Mouse (Mus musculus) heart, embryonic 13.5 days (tissue): ENCODE data around the gene Txndc5. TPM values are rescaled to one million over a fixed set of nuclear protein-coding genes. Genes with fewer than 3 reads are reported as not detected.

Experiments
- ATAC-seq: fragments of 200-750 bp; cut with Nextera tagmentation; 2 replicates; pipeline ENCODE4 v1.8.0; 2017; ENCODE audit warnings: moderate TSS enrichment; ENCODE audit not compliant: insufficient number of reproducible peaks, low FRiP score, low TSS enrichment; ENCODE audit errors: extremely low read depth
- H3K27ac ChIP-seq: fragments of 300-500 bp; sonication (generic); replicated peaks from 2 replicates; pipeline ENCODE4 v1.5.1; 2015; ENCODE audit warnings: moderate library complexity, mild to moderate bottlenecking, inconsistent platforms
- H3K27me3 ChIP-seq: fragments of 300-500 bp; sonication (generic); replicated peaks from 2 replicates; pipeline ENCODE4 v1.6.1; 2015; ENCODE audit warnings: mild to moderate bottlenecking, inconsistent platforms
- H3K36me3 ChIP-seq: fragments of 300-500 bp; sonication (generic); 2 replicates; pipeline ENCODE4 v1.6.1; 2015; ENCODE audit warnings: mild to moderate bottlenecking, inconsistent platforms
- H3K4me1 ChIP-seq: fragments of 300-500 bp; sonication (generic); 2 replicates; pipeline ENCODE4 v1.6.1; 2015; ENCODE audit warnings: inconsistent platforms
- H3K4me2 ChIP-seq: fragments of 300-500 bp; sonication (generic); 2 replicates; pipeline ENCODE4 v1.6.1; 2015; ENCODE audit warnings: inconsistent platforms, mild to moderate bottlenecking, moderate library complexity
- H3K4me3 ChIP-seq: fragments of 300-500 bp; sonication (generic); 2 replicates; pipeline ENCODE4 v1.5.1; 2015; ENCODE audit warnings: moderate library complexity, mild to moderate bottlenecking, inconsistent platforms
- H3K9ac ChIP-seq: fragments of 300-500 bp; sonication (generic); 2 replicates; pipeline ENCODE4 v1.6.1; 2015; ENCODE audit warnings: inconsistent platforms, mild to moderate bottlenecking, moderate library complexity
- H3K9me3 ChIP-seq: fragments of 300-500 bp; sonication (generic); 2 replicates; pipeline ENCODE4 v1.6.1; 2016; ENCODE audit warnings: inconsistent platforms
- WGBS: fragments of 180-500 bp; shearing (Covaris S2); methylation state at CpG from one replicate; pipeline ENCODE4 v1.1.7; 2015; ENCODE audit warnings: mixed read lengths; 5-methylcytosine and 5-hydroxymethylcytosine counted together
- polyA plus RNA-seq: library from polyadenylated mRNA; unstranded; fragments of >200 nt; fragmentation: Nextera tagmentation; extraction: Ambion mirVana; gene quantifications from 2 replicates; pipeline ENCODE4 v1.2.1, GENCODE M21; 2015

Txndc5 gene
- polyA plus RNA-seq, 1 experiment from 2014 or later = 200 TPM

DNA sequence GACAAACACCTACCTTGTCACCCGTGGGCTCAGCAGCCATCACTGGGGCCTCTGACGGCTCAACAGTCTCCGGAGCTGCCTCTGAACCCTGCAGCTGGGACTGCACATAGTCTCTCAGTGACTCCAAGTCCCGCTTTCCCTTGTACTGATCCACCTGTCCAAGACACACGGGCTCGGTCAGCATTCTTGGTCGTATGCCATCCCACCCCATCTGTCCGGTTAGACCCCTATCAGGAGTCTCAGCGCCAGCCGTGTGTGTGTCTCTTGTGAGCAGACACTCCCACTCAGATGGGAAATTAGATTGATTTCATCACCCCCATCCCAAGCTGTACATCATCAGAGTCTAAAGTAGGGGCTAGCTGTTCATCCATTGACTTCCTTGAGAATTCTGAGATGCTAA lies 21.7 kb downstream of the Txndc5 start:
- Histone ChIP-seq H3K4me1 (peaks cover 17% of the 10 kb centered on the region), H3K9me3 (no peaks in the 10 kb centered on the region), H3K27ac (no peak overlapping the region), H3K4me3 (no peak overlapping the region), H3K4me2 (no peak overlapping the region), H3K9ac (no peak overlapping the region), H3K27me3 (no peaks in the 10 kb centered on the region), H3K36me3 (peaks cover 98% of the 10 kb centered on the region)
- ATAC-seq = no peak
- 84% methylated on average over 10 of the region's 10 CpGs for WGBS

DNA sequence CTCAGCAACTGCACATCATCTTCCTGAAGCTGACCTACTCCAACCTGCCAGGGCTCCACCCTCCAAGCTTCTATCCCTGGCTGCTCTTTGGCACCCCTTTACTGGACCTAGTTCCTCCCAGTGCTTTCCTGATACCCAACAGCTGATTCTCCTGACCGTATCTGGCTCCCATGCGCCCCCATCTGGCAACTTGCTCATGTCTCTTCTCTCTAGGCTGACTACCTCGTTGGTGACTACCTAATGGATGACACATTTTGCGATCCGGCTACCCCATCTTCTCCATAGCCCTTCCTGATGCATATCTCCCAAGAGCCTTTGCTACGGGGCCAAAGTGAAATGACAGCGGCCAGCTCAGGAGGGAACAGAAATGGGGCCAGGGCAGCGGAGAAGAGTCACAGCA lies 22.3 kb downstream of the Txndc5 start:
- no peak overlapping the region for H3K27ac ChIP-seq
- peaks cover 17% of the 10 kb centered on the region for H3K4me1 ChIP-seq
- H3K4me2 ChIP-seq = no peak overlapping the region
- no peak overlapping the region for H3K9ac ChIP-seq
- ATAC-seq = no peak
- H3K9me3 ChIP-seq = no peaks in the 10 kb centered on the region
- no peaks in the 10 kb centered on the region for H3K27me3 ChIP-seq
- peaks cover 98% of the 10 kb centered on the region for H3K36me3 ChIP-seq
- H3K4me3 ChIP-seq = no peak overlapping the region
- 73% methylated on average over 8 of the region's 8 CpGs for WGBS

DNA sequence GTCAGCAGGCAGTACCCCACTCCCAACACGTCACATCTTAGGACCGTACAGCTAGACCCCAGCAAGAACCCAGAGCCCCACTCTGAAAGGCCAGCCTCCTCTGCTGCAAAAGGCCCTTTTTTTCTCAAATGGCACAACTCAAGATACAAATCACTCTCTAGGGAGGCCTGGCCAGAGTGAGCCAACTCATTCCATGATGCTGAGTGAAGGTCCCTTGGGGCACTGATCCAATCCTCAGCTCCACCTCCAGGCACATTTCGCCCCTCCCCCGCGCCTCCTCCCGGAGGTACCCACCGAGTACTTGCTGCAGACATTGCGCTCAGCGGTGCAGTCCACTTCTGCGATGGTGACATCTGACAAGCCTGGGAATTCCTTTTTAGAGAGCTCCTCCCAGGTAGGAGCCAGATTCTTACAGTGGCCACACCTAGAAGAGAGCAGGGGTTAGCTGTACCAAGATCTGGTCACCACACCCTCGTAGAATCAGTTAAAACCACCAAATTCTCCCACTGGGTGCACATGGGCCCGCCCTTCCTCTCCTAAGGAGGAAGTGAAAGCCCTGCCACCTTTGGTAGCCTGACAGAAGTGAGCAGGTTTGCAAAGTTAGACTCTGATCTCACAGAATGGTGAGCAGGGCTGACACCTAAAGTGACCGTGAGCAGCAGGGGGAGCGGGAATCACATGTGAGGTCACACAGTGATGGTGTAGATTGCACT lies 25.3 kb downstream of the Txndc5 start:
- Histone ChIP-seq H3K9ac (0 out of 2 replicates have a peak overlapping the region, but pooled peaks have one; percentile 15), H3K9me3 (no peaks in the 10 kb centered on the region), H3K4me2 (no peak overlapping the region), H3K27me3 (no peaks in the 10 kb centered on the region), H3K4me3 (no peak overlapping the region), H3K4me1 (peaks cover 17% of the 10 kb centered on the region), H3K36me3 (peaks cover 98% of the 10 kb centered on the region), H3K27ac (no peak overlapping the region)
- WGBS = 70% methylated on average over 14 of the region's 14 CpGs
- no peak for ATAC-seq

DNA sequence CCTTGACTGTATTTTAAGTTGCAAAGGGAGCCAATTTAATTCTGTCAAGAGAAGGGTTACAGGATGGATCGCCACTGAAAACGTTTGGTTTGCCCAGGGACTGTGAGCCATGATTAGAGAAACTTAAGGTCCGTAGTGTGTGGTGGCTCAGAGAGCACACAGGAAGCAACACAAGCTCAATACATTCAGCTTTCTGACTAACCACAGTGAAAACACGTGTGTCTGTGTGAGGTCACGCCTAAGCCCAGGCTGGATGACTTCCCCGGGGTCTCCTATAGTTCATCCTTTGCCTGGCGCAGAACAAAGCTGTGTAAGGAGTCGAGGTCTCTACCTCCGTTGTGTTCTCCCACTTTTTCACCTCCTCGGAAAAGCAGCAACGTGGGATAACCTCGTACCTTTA lies 27.3 kb downstream of the Txndc5 start:
- no peak overlapping the region for H3K4me3 ChIP-seq
- no peak for ATAC-seq
- H3K27ac ChIP-seq = no peak overlapping the region
- H3K4me2 ChIP-seq = no peak overlapping the region
- WGBS = 83% methylated on average over 12 of the region's 12 CpGs
- H3K9me3 ChIP-seq = no peaks in the 10 kb centered on the region
- H3K36me3 ChIP-seq = peaks cover 81% of the 10 kb centered on the region
- H3K27me3 ChIP-seq = no peaks in the 10 kb centered on the region
- peaks cover 17% of the 10 kb centered on the region for H3K4me1 ChIP-seq
- no peak overlapping the region for H3K9ac ChIP-seq

DNA sequence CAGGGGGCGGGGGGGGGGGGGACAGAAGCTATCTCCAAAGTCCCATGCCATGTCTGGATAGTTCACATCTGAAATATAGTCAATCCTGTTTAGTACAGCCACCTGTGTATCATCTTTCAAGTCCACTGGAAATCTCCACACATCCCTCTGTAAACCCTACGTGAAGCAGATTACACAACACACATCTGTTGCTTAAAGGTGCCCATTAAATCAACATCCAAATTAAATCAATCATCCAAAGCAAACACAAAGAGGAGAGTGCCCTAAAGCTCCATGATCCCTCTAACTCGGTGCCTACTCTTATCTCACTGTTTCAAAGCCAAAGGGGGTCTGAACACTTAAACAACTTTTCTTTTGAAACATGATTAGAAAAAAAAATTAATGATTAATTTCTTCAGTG lies 31.9 kb downstream of the Txndc5 start:
- H3K9ac ChIP-seq = no peak overlapping the region

DNA sequence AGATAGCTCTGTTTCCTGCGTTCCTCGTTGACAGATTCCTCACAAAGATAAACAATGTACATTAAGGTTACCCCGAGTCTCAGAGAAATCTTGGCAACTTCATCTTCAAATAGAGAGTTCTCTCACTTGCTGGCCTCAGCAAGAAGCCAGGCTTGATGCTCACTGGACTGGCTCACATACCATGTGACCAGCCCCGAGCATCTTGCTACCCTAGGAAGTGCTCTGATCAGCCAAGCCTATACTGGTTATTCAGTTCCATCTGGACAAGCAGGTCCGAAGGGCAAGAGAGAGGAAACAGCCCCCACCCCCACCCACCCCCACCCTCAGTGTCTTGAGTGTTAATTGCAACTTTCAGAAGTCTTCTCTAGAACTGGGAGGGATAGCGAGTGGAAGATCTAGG lies 41.9 kb downstream of the Txndc5 start:
- no peak for ATAC-seq
- no peak overlapping the region for H3K9ac ChIP-seq
- H3K27me3 ChIP-seq = no peaks in the 10 kb centered on the region
- H3K36me3 ChIP-seq = no peaks in the 10 kb centered on the region
- whole genome bisulfite sequencing = 76% methylated on average over 6 of the region's 6 CpGs
- no peaks in the 10 kb centered on the region for H3K9me3 ChIP-seq
- peaks cover 11% of the 10 kb centered on the region for H3K4me1 ChIP-seq
- H3K4me3 ChIP-seq = no peak overlapping the region
- no peak overlapping the region for H3K27ac ChIP-seq
- H3K4me2 ChIP-seq = no peak overlapping the region

More for the DNA sequence above, 31.9 kb downstream of the Txndc5 start:
- Histone ChIP-seq H3K9me3 (no peaks in the 10 kb centered on the region), H3K4me1 (no peaks in the 10 kb centered on the region), H3K4me3 (no peak overlapping the region), H3K27me3 (no peaks in the 10 kb centered on the region), H3K27ac (no peak overlapping the region), H3K36me3 (peaks cover 35% of the 10 kb centered on the region), H3K4me2 (no peak overlapping the region)
- 48% methylated on average over 3 of the region's 3 CpGs for WGBS
- no peak for ATAC-seq

DNA sequence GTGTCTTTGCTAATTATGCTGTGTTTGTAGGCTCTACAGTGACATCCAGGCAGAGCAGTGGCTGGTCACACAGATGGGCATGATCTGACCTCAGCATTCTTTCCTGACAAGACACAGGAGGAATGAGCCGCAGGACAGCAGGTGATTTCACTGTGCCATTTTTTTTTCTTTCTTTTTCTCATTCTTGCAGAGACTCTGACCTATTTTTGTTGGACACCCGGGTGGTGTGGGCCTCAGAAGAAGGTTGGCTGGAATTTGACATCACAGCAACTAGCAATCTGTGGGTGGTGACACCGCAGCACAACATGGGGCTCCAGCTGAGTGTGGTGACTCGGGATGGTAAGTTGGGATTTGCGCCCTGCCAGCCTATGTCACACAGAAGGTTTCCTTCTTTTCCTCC lies 43.9 kb downstream of the Txndc5 start:
- H3K27me3 ChIP-seq = no peaks in the 10 kb centered on the region
- no peaks in the 10 kb centered on the region for H3K36me3 ChIP-seq
- no peak for ATAC-seq
- peaks cover 18% of the 10 kb centered on the region for H3K4me1 ChIP-seq
- H3K9me3 ChIP-seq = no peaks in the 10 kb centered on the region
- no peak overlapping the region for H3K27ac ChIP-seq
- H3K4me3 ChIP-seq = no peak overlapping the region
- H3K9ac ChIP-seq = no peak overlapping the region
- 76% methylated on average over 5 of the region's 5 CpGs for WGBS
- no peak overlapping the region for H3K4me2 ChIP-seq

DNA sequence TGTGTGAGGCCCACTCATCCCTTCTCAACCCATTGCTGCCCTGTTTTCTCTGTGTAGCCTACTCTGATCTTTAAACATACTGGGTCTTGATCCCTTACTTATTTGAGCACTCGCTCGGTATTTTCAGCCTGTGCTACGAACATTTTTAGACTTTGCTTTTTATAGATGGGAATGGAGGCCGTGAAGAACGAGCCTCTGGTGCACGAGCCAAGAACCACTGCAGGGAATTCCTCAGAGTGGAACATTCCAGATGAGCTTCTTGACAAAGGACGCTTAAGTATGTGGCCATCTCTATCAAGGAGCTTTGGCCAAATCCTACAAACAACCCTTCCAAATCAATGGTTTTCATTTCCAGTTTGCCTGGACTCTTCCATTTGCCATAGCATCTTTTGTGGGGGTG lies 47.6 kb downstream of the Txndc5 start:
- H3K36me3 ChIP-seq = no peaks in the 10 kb centered on the region
- ATAC-seq = no peak
- H3K4me2 ChIP-seq = no peak overlapping the region
- H3K9me3 ChIP-seq = no peaks in the 10 kb centered on the region
- WGBS = 45% methylated on average over 7 of the region's 7 CpGs
- no peaks in the 10 kb centered on the region for H3K27me3 ChIP-seq
- H3K4me3 ChIP-seq = no peak overlapping the region
- H3K27ac ChIP-seq = no peak overlapping the region
- peaks cover 20% of the 10 kb centered on the region; the same call in 1 of the 2 replicates for H3K4me1 ChIP-seq
- H3K9ac ChIP-seq = no peak overlapping the region

DNA sequence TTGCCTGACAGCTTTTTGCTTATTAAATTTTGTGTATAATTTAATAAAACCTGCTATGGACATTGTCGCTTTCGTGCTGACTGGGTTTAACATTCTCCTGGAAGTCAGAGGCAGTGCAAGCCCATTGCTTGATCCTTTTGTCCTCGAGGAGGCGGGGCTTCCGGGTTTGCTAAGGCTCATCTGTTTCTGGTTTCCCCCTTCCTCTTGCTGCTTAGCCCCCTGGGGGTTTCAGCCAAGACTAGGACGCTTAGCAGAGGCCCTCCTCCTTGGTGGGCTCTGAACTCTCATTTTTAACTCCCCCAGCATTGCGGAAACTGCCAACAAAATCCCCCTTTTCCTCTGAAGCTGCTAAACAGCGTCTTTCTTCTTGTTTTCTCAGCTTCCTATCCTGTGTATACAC lies 51.7 kb downstream of the Txndc5 start:
- Histone ChIP-seq H3K27ac (no peak overlapping the region), H3K4me2 (no peak overlapping the region)
- WGBS = 45% methylated on average over 8 of the region's 8 CpGs

DNA sequence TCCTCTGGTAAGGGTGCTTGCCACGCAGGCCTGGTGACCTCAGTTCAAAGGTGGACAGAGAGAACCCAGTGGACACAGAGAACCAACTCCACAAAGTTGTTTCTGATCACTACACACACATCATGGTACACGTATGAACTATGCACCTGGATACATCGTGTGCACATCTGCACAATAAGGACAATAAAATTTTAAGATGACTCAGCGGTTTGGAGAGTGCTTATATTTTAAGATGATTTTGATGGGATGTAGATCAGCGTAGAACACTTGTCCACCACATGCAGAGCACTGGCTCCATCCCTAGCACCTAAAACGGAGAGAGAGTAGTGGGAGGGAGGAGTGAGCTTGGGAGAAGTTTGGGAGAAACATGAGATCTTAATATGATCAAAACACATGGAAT lies 55.1 kb downstream of the Txndc5 start:
- ATAC-seq = no peak
- 77% methylated on average over 6 of the region's 6 CpGs for WGBS

More for the DNA sequence above, 51.7 kb downstream of the Txndc5 start:
- no peak for ATAC-seq
- Histone ChIP-seq H3K4me1 (0 out of 2 replicates have a peak, but pooled peaks cover 12% of the 10 kb centered on the region), H3K9me3 (no peaks in the 10 kb centered on the region), H3K27me3 (no peaks in the 10 kb centered on the region), H3K36me3 (no peaks in the 10 kb centered on the region), H3K4me3 (no peak overlapping the region), H3K9ac (no peak overlapping the region)

DNA sequence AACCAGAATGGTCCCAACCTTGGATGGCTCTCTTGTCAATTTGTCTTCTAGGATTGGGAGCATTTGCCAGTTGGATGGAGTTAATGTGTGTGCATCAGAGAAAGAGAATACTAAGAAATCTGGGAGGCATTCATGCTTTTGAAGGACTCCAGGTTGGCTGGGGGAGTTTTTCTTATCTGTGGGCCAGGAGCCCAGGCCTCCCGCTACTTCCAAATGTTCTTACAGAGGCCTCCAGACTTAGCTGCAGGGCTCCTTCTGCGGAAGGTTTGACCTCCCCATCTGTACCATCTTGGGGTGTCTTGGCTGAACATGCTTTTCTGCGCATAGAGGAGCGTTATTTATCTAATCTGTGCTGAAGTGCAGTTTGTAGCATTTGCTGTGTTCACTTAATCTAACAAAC lies 56.0 kb downstream of the Txndc5 start:
- H3K9ac ChIP-seq = no peak overlapping the region
- 68% methylated on average over 4 of the region's 4 CpGs for WGBS
- no peaks in the 10 kb centered on the region for H3K27me3 ChIP-seq
- no peak overlapping the region for H3K27ac ChIP-seq
- H3K9me3 ChIP-seq = no peaks in the 10 kb centered on the region
- no peaks in the 10 kb centered on the region for H3K36me3 ChIP-seq
- ATAC-seq = no peak
- H3K4me2 ChIP-seq = no peak overlapping the region
- 0 out of 2 replicates have a peak, but pooled peaks cover 5% of the 10 kb centered on the region for H3K4me1 ChIP-seq
- H3K4me3 ChIP-seq = no peak overlapping the region

More for the DNA sequence above, 55.1 kb downstream of the Txndc5 start:
- Histone ChIP-seq H3K4me3 (no peak overlapping the region), H3K4me1 (0 out of 2 replicates have a peak, but pooled peaks cover 5% of the 10 kb centered on the region), H3K9me3 (no peaks in the 10 kb centered on the region), H3K9ac (no peak overlapping the region), H3K27me3 (no peaks in the 10 kb centered on the region), H3K4me2 (no peak overlapping the region), H3K36me3 (no peaks in the 10 kb centered on the region), H3K27ac (no peak overlapping the region)

DNA sequence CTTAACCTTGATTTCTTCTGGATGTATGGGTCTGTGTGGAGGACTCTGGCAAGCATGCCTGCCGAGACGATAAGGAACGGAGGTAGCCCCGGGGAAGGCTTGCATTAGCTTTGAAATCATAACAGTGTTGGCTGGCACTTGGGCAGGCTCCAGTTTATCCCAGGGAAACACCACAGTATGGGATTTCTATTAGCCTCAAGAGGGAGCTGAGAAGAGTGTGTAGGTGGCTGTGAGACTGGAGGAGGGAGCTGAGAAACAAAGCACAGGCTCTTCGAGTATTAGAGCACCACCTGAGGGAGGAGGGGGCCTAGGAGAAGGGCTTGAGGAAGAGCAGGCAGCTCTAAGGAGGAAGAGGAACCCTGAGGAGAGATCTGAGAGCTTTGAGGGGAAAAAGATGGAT lies 57.7 kb downstream of the Txndc5 start:
- no peak overlapping the region for H3K4me2 ChIP-seq
- H3K9me3 ChIP-seq = no peaks in the 10 kb centered on the region
- H3K27me3 ChIP-seq = no peaks in the 10 kb centered on the region
- no peak overlapping the region for H3K27ac ChIP-seq
- H3K4me3 ChIP-seq = no peak overlapping the region
- no peak overlapping the region for H3K9ac ChIP-seq
- ATAC-seq = no peak
- H3K36me3 ChIP-seq = no peaks in the 10 kb centered on the region
- H3K4me1 ChIP-seq = no peaks in the 10 kb centered on the region
- 69% methylated on average over 5 of the region's 5 CpGs for WGBS
